Mouse (Mus musculus) ES-Bruce4 (cell line): ENCODE results near the gene Ccdc155. TPM values are rescaled to one million over a fixed set of nuclear protein-coding genes. Genes with fewer than 3 reads are reported as not detected.

ENCODE experiments used
- H3K27ac ChIP-seq: 2 replicates; pipeline ENCODE4 v1.5.1; 2012; ENCODE audit warnings: low read length, inconsistent platforms; ENCODE audit not compliant: insufficient read depth
- H3K27me3 ChIP-seq: 2 replicates; pipeline ENCODE4 v1.6.1; 2012; ENCODE audit warnings: mild to moderate bottlenecking, low read length, inconsistent platforms; ENCODE audit not compliant: control insufficient read depth, poor library complexity, insufficient read depth, severe bottlenecking
- H3K36me3 ChIP-seq: 2 replicates; pipeline ENCODE4 v1.6.1; 2012; ENCODE audit warnings: inconsistent platforms, mild to moderate bottlenecking, low read length, moderate library complexity; ENCODE audit not compliant: control insufficient read depth, poor library complexity, insufficient read depth, severe bottlenecking
- H3K4me1 ChIP-seq: one replicate; pipeline ENCODE4 v1.8.1; 2011; ENCODE audit warnings: low read length; ENCODE audit not compliant: control insufficient read depth, insufficient read depth
- H3K4me3 ChIP-seq: 2 replicates; pipeline ENCODE4 v1.5.1; 2011; ENCODE audit warnings: low read depth, mild to moderate bottlenecking, low read length
- H3K9ac ChIP-seq: 2 replicates; pipeline ENCODE4 v1.6.1; 2012; ENCODE audit warnings: low read depth, mild to moderate bottlenecking, inconsistent platforms; ENCODE audit not compliant: poor library complexity, severe bottlenecking
- H3K9me3 ChIP-seq: replicated peaks from 2 replicates; pipeline ENCODE4 v1.6.1; 2012; ENCODE audit warnings: mild to moderate bottlenecking, low read length, inconsistent platforms; ENCODE audit not compliant: control insufficient read depth, poor library complexity, insufficient read depth, severe bottlenecking
- CTCF ChIP-seq: IDR thresholded peaks from one replicate; pipeline ENCODE4 v1.8.1; 2011; ENCODE audit warnings: low read depth, low read length
- EP300 ChIP-seq: IDR thresholded peaks from 2 replicates; pipeline ENCODE4 v1.6.1; 2011; ENCODE audit warnings: low read depth, low read length; ENCODE audit not compliant: insufficient read depth
- POLR2A ChIP-seq: IDR thresholded peaks from one replicate; pipeline ENCODE4 v1.8.1; 2011; ENCODE audit warnings: low read length; ENCODE audit not compliant: insufficient read depth
- polyA plus RNA-seq: library from polyadenylated mRNA; stranded (reverse); fragments of >200 nt; gene quantifications from 2 replicates; pipeline ENCODE4 v1.2.4, GENCODE M21; 2011; ENCODE audit warnings: low read depth; ENCODE audit not compliant: missing spikeins, insufficient read depth, insufficient read length

Gene Ccdc155
- polyA plus RNA-seq, 1 experiment: 2.2 TPM

GRCm38 (mm10) chr7:45138403-45138802 is 66.3 kb downstream of the Ccdc155 start:
- Histone ChIP-seq H3K27me3 (no peaks in the 10 kb centered on the region), H3K4me3 (no peak overlapping the region), H3K9me3 (no peaks in the 10 kb centered on the region), H3K4me1 (no peaks in the 10 kb centered on the region), H3K27ac (no peak overlapping the region), H3K9ac (no peak overlapping the region), H3K36me3 (0 out of 2 replicates have a peak, but pooled peaks cover 4% of the 10 kb centered on the region)
- TF ChIP-seq CTCF: no peak
- no peak for TF ChIP-seq EP300
- no peak for TF ChIP-seq POLR2A

GRCm38 (mm10) chr7:45137171-45138006 is 67.3 kb downstream of the Ccdc155 start:
- H3K27ac ChIP-seq: no peak overlapping the region
- H3K4me3 ChIP-seq: no peak overlapping the region
- H3K36me3 ChIP-seq: 0 out of 2 replicates have a peak, but pooled peaks cover 4% of the 10 kb centered on the region
- no peak overlapping the region for H3K9ac ChIP-seq
- H3K4me1 ChIP-seq: no peaks in the 10 kb centered on the region
- TF ChIP-seq POLR2A (no peak), EP300 (no peak), CTCF (no peak)
- no peaks in the 10 kb centered on the region for H3K9me3 ChIP-seq
- no peaks in the 10 kb centered on the region for H3K27me3 ChIP-seq

DNA sequence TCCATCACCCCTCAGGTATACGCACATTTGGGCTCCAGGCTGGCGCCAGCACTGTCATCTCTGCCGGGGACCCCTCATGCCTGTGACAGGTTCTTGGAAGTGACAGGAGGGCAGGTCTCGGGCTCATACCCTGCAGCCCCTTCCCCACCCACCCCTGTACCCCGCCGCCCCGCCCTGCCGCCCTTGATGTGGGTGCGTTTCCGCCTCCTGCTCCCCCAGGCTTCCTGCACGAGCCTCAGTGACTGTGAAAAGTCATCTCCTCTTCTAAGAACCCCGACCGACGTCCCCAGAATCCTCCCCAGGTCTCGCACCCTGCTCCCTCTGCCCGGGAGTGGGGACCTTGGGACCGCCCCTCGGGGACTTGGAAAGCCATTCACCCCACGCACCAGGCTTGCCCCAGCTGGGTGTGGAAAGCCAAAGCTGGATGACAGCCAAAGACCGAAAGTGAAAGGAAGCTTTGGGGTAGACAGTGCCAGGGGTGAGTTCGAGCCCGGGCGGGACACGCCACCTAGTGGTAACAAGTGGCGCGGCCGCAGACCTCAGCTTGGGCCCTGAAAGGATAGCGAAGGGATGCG is 68.6 kb downstream of the Ccdc155 start, which contains the start of the genes Gm45713 and Flt3l:
Gene Gm45713, minus strand, starts transcription at position 239 of the 575 bp plus-strand sequence.
Gene Flt3l, minus strand, starts transcription at position 440 of the 575 bp plus-strand sequence.
- no peak for TF ChIP-seq POLR2A
- TF ChIP-seq CTCF: peak; percentile 90
- TF ChIP-seq EP300: 0 out of 2 replicates have a peak, but pooled peaks have one; percentile 29
- Histone ChIP-seq H3K9me3 (no peaks in the 10 kb centered on the region), H3K4me1 (no peaks in the 10 kb centered on the region), H3K9ac (0 out of 2 replicates have a peak within 1 kb of the TSS, but pooled peaks have one; percentile 15), H3K27ac (no peak within 1 kb of the TSS), H3K36me3 (no peaks in the 10 kb centered on the region), H3K27me3 (no peaks in the 10 kb centered on the region), H3K4me3 (peak within 1 kb of the TSS; percentile 22)

DNA sequence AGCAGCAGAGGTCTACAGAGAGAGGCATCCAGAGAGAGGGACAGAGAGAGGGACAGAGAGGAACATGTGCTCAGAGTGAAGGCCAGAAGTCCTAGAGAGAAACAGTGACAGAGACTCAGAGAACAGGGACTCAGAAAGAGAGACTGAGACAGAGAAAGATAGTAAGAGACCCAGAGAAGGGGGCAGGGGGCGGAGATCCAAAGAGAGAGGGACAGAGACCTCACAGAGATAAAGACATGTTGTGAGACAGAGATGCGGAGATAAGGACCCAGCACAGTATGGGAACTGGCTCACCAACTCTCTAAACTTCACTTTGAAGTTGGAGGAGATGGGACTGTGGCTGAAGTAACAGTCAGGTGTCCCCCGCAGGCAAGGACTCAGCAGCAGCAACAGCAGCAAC is 69.3 kb downstream of the Ccdc155 start:
- Histone ChIP-seq H3K4me1 (no peaks in the 10 kb centered on the region), H3K9ac (no peak overlapping the region), H3K36me3 (no peaks in the 10 kb centered on the region), H3K27me3 (no peaks in the 10 kb centered on the region), H3K27ac (no peak overlapping the region), H3K9me3 (no peaks in the 10 kb centered on the region), H3K4me3 (no peak overlapping the region)
- TF ChIP-seq EP300: no peak
- TF ChIP-seq POLR2A: no peak
- no peak for TF ChIP-seq CTCF

- Histone ChIP-seq H3K4me3 (no peak overlapping the region; the same call in 1 of the 2 replicates), H3K27ac (no peak overlapping the region), H3K36me3 (no peaks in the 10 kb centered on the region), H3K9me3 (no peaks in the 10 kb centered on the region), H3K9ac (no peak overlapping the region), H3K27me3 (no peaks in the 10 kb centered on the region), H3K4me1 (no peaks in the 10 kb centered on the region)
- no peak for TF ChIP-seq POLR2A
- no peak for TF ChIP-seq EP300
- no peak for TF ChIP-seq CTCF
Observed at GRCm38 (mm10) chr7:45134544-45135026, 70.1 kb downstream of the Ccdc155 start.

Other genes starting within 250 kb of the Ccdc155 start
- gene Cpt1c, start 230.0 kb downstream of the Ccdc155 start, polyA plus RNA-seq: 73.3 and 84.5 TPM in 2 replicates
- 461 and 485 TPM in 2 replicates for gene Prmt1, start 218.3 kb downstream of the Ccdc155 start, polyA plus RNA-seq
- 56.1 and 57.5 TPM in 2 replicates for gene Irf3, start 207.2 kb downstream of the Ccdc155 start, polyA plus RNA-seq
- 41.9 and 46.8 TPM in 2 replicates for gene Bcl2l12, start 206.2 kb downstream of the Ccdc155 start, polyA plus RNA-seq
- 64.2 and 73.2 TPM in 2 replicates for gene Scaf1, start 188.5 kb downstream of the Ccdc155 start, polyA plus RNA-seq
- 72.4 and 80.4 TPM in 2 replicates for gene Rras, start 186.9 kb downstream of the Ccdc155 start, polyA plus RNA-seq
- gene Prr12, start 152.0 kb downstream of the Ccdc155 start, polyA plus RNA-seq: 35.0 and 35.5 TPM in 2 replicates
- gene Nosip, start 142.5 kb downstream of the Ccdc155 start, polyA plus RNA-seq: 58.1 and 62.4 TPM in 2 replicates
- 7.7 and 12.0 TPM in 2 replicates for gene Prrg2, start 142.2 kb downstream of the Ccdc155 start, polyA plus RNA-seq
- 66.7 and 88.2 TPM in 2 replicates for gene Rcn3, start 112.7 kb downstream of the Ccdc155 start, polyA plus RNA-seq
- 2.0 and 2.5 TPM in 2 replicates for gene Fcgrt, start 101.0 kb downstream of the Ccdc155 start, polyA plus RNA-seq
- 2,753 and 2,969 TPM in 2 replicates for gene Rps11, start 80.5 kb downstream of the Ccdc155 start, polyA plus RNA-seq
- 3,729 and 4,020 TPM in 2 replicates for gene Rpl13a, start 76.1 kb downstream of the Ccdc155 start, polyA plus RNA-seq
- not detected in 2 replicates for gene Gm45713, start 68.7 kb downstream of the Ccdc155 start, polyA plus RNA-seq
- 3.0 and 3.7 TPM in 2 replicates for gene Flt3l, start 68.5 kb downstream of the Ccdc155 start, polyA plus RNA-seq
- 38.5 and 43.6 TPM in 2 replicates for gene Pih1d1, start 50.6 kb downstream of the Ccdc155 start, polyA plus RNA-seq
- 36.9 and 44.2 TPM in 2 replicates for gene Aldh16a1, start 50.3 kb downstream of the Ccdc155 start, polyA plus RNA-seq
- gene Slc17a7, start 40.9 kb downstream of the Ccdc155 start, polyA plus RNA-seq: 0.94 and 1.6 TPM in 2 replicates
- gene Gfy, start 25.3 kb downstream of the Ccdc155 start, polyA plus RNA-seq: 0.68 and 1.2 TPM in 2 replicates
- gene Pth2, start 23.9 kb downstream of the Ccdc155 start, polyA plus RNA-seq: not detected in 2 replicates
- gene Dkkl1, start 7.3 kb upstream of the Ccdc155 start, polyA plus RNA-seq: 4.2 and 8.6 TPM in 2 replicates
- 147 and 152 TPM in 2 replicates for gene Tead2, start 10.9 kb upstream of the Ccdc155 start, polyA plus RNA-seq
- 2.2 and 3.4 TPM in 2 replicates for gene Cd37, start 34.2 kb upstream of the Ccdc155 start, polyA plus RNA-seq
- gene Slc6a16, start 36.2 kb upstream of the Ccdc155 start, polyA plus RNA-seq: 0.55 and 0.63 TPM in 2 replicates
- not detected in 2 replicates for gene Slc6a21, start 72.6 kb upstream of the Ccdc155 start, polyA plus RNA-seq
- gene Trpm4, start 128.9 kb upstream of the Ccdc155 start, polyA plus RNA-seq: 18.9 and 19.8 TPM in 2 replicates
- gene Hrc, start 130.4 kb upstream of the Ccdc155 start, polyA plus RNA-seq: 5.2 and 6.9 TPM in 2 replicates
- 7.2 and 9.3 TPM in 2 replicates for gene Ppfia3, start 162.1 kb upstream of the Ccdc155 start, polyA plus RNA-seq
- gene Lin7b, start 165.7 kb upstream of the Ccdc155 start, polyA plus RNA-seq: 0.88 TPM in 1 of 2 replicates, not detected in the other
- 686 and 799 TPM in 2 replicates for gene Snrnp70, start 190.8 kb upstream of the Ccdc155 start, polyA plus RNA-seq
- gene Kcna7, start 200.8 kb upstream of the Ccdc155 start, polyA plus RNA-seq: 0.41 TPM in 1 of 2 replicates, not detected in the other
- gene Ntf5, start 208.8 kb upstream of the Ccdc155 start, polyA plus RNA-seq: 5.0 and 5.2 TPM in 2 replicates
- gene Lhb, start 215.9 kb upstream of the Ccdc155 start, polyA plus RNA-seq: not detected in 2 replicates
- 24.4 and 26.7 TPM in 2 replicates for gene Gys1, start 230.0 kb upstream of the Ccdc155 start, polyA plus RNA-seq
- gene Ruvbl2, start 233.2 kb upstream of the Ccdc155 start, polyA plus RNA-seq: 263 and 267 TPM in 2 replicates